Mouse (Mus musculus): ENCODE measurements at regions not wholly inside any gene's neighbourhood (a gene's known extent, or its start where the extent isn't known, plus 50 kb on each side); places are given as distances from the start of the nearest gene placed in this dataset.

- DNase-seq: peak; percentile 81
Measured at GRCm38 (mm10) chr1:115512632-115513031, 171.9 kb upstream of the Cntnap5a start.

GRCm38 (mm10) chr1:115533746-115534145 is 150.8 kb upstream of the Cntnap5a start:
- no peak for DNase-seq

- DNase-seq: no peak
Measured at GRCm38 (mm10) chr1:115545994-115546393, 138.6 kb upstream of the Cntnap5a start.
